Mouse (Mus musculus): Measurements from ENCODE around the gene Gm45062. TPM values are rescaled to one million over a fixed set of nuclear protein-coding genes. Genes with fewer than 3 reads are reported as not detected.

Gene Gm45062
- polyA plus RNA-seq, 1 experiment = 5.8 TPM

GRCm38 (mm10) chr6:8408332-8408731, 149.1 kb downstream of the Gm45062 start:
- Histone ChIP-seq H3K9ac (ENCODE audit: low read depth, poor library complexity, severe bottlenecking) (no peak overlapping the region), H3K27me3 (ENCODE audit: control insufficient read depth, insufficient read depth, low read length, poor library complexity, severe bottlenecking) (no peaks in the 10 kb centered on the region), H3K36me3 (ENCODE audit: control insufficient read depth, insufficient read depth, low read length, poor library complexity, severe bottlenecking) (no peaks in the 10 kb centered on the region), H3K4me3 (ENCODE audit: low read depth, low read length) (no peak overlapping the region), H3K9me3 (replicated peaks; ENCODE audit: control insufficient read depth, insufficient read depth, low read length, poor library complexity, severe bottlenecking) (no peaks in the 10 kb centered on the region), H3K4me1 (ENCODE audit: control insufficient read depth, insufficient read depth, low read length) (no peaks in the 10 kb centered on the region), H3K27ac (ENCODE audit: insufficient read depth, low read length) (no peak overlapping the region)
- no peak for TF ChIP-seq POLR2A (IDR thresholded peaks at IDR 0.05; ENCODE audit: insufficient read depth, low read length)
- TF ChIP-seq EP300 (IDR thresholded peaks at IDR 0.05; ENCODE audit: insufficient read depth, low read depth, low read length) = no peak
- no peak for TF ChIP-seq CTCF (IDR thresholded peaks at IDR 0.05; ENCODE audit: low read depth, low read length)

- no peaks in the 10 kb centered on the region for H3K4me1 ChIP-seq (ENCODE audit: control insufficient read depth, insufficient read depth, low read length)
- no peak overlapping the region for H3K4me3 ChIP-seq (ENCODE audit: low read depth, low read length)
- no peak overlapping the region for H3K27ac ChIP-seq (ENCODE audit: insufficient read depth, low read length)
- no peak overlapping the region for H3K9ac ChIP-seq (ENCODE audit: low read depth, poor library complexity, severe bottlenecking)
- no peaks in the 10 kb centered on the region for H3K27me3 ChIP-seq (ENCODE audit: control insufficient read depth, insufficient read depth, low read length, poor library complexity, severe bottlenecking)
- no peaks in the 10 kb centered on the region for H3K36me3 ChIP-seq (ENCODE audit: control insufficient read depth, insufficient read depth, low read length, poor library complexity, severe bottlenecking)
- TF ChIP-seq EP300 (IDR thresholded peaks at IDR 0.05; ENCODE audit: insufficient read depth, low read depth, low read length) (no peak), CTCF (IDR thresholded peaks at IDR 0.05; ENCODE audit: low read depth, low read length) (no peak), POLR2A (IDR thresholded peaks at IDR 0.05; ENCODE audit: insufficient read depth, low read length) (no peak)
- H3K9me3 ChIP-seq (replicated peaks; ENCODE audit: control insufficient read depth, insufficient read depth, low read length, poor library complexity, severe bottlenecking) = no peaks in the 10 kb centered on the region
Observed at GRCm38 (mm10) chr6:8409865-8410264, 150.6 kb downstream of the Gm45062 start.

- TF ChIP-seq POLR2A (IDR thresholded peaks at IDR 0.05; ENCODE audit: insufficient read depth, low read length) (no peak), CTCF (IDR thresholded peaks at IDR 0.05; ENCODE audit: low read depth, low read length) (no peak), EP300 (IDR thresholded peaks at IDR 0.05; ENCODE audit: insufficient read depth, low read depth, low read length) (no peak)
- Histone ChIP-seq H3K36me3 (ENCODE audit: control insufficient read depth, insufficient read depth, low read length, poor library complexity, severe bottlenecking) (no peaks in the 10 kb centered on the region), H3K27ac (ENCODE audit: insufficient read depth, low read length) (no peak overlapping the region), H3K4me1 (ENCODE audit: control insufficient read depth, insufficient read depth, low read length) (no peaks in the 10 kb centered on the region), H3K9me3 (replicated peaks; ENCODE audit: control insufficient read depth, insufficient read depth, low read length, poor library complexity, severe bottlenecking) (no peaks in the 10 kb centered on the region), H3K27me3 (ENCODE audit: control insufficient read depth, insufficient read depth, low read length, poor library complexity, severe bottlenecking) (no peaks in the 10 kb centered on the region), H3K9ac (ENCODE audit: low read depth, poor library complexity, severe bottlenecking) (no peak overlapping the region), H3K4me3 (ENCODE audit: low read depth, low read length) (no peak overlapping the region)
Observed at GRCm38 (mm10) chr6:8412845-8413598, 153.8 kb downstream of the Gm45062 start.

GRCm38 (mm10) chr6:8414020-8414419, 154.8 kb downstream of the Gm45062 start:
- H3K4me3 ChIP-seq (ENCODE audit: low read depth, low read length) = no peak overlapping the region; the same call in 1 of the 2 replicates
- no peaks in the 10 kb centered on the region for H3K27me3 ChIP-seq (ENCODE audit: control insufficient read depth, insufficient read depth, low read length, poor library complexity, severe bottlenecking)
- H3K36me3 ChIP-seq (ENCODE audit: control insufficient read depth, insufficient read depth, low read length, poor library complexity, severe bottlenecking) = no peaks in the 10 kb centered on the region
- H3K9me3 ChIP-seq (replicated peaks; ENCODE audit: control insufficient read depth, insufficient read depth, low read length, poor library complexity, severe bottlenecking) = no peaks in the 10 kb centered on the region
- no peak overlapping the region for H3K27ac ChIP-seq (ENCODE audit: insufficient read depth, low read length)
- no peaks in the 10 kb centered on the region for H3K4me1 ChIP-seq (ENCODE audit: control insufficient read depth, insufficient read depth, low read length)
- TF ChIP-seq POLR2A (IDR thresholded peaks at IDR 0.05; ENCODE audit: insufficient read depth, low read length) (no peak), CTCF (IDR thresholded peaks at IDR 0.05; ENCODE audit: low read depth, low read length) (no peak)
- no peak overlapping the region for H3K9ac ChIP-seq (ENCODE audit: low read depth, poor library complexity, severe bottlenecking)

GRCm38 (mm10) chr6:8415823-8416222, 156.6 kb downstream of the Gm45062 start:
- Histone ChIP-seq H3K27me3 (ENCODE audit: control insufficient read depth, insufficient read depth, low read length, poor library complexity, severe bottlenecking) (no peaks in the 10 kb centered on the region), H3K36me3 (ENCODE audit: control insufficient read depth, insufficient read depth, low read length, poor library complexity, severe bottlenecking) (no peaks in the 10 kb centered on the region), H3K4me1 (ENCODE audit: control insufficient read depth, insufficient read depth, low read length) (no peaks in the 10 kb centered on the region), H3K27ac (ENCODE audit: insufficient read depth, low read length) (no peak overlapping the region), H3K9ac (ENCODE audit: low read depth, poor library complexity, severe bottlenecking) (no peak overlapping the region), H3K9me3 (replicated peaks; ENCODE audit: control insufficient read depth, insufficient read depth, low read length, poor library complexity, severe bottlenecking) (no peaks in the 10 kb centered on the region), H3K4me3 (ENCODE audit: low read depth, low read length) (no peak overlapping the region)
- TF ChIP-seq EP300 (IDR thresholded peaks at IDR 0.05; ENCODE audit: insufficient read depth, low read depth, low read length) (no peak), POLR2A (IDR thresholded peaks at IDR 0.05; ENCODE audit: insufficient read depth, low read length) (no peak), CTCF (IDR thresholded peaks at IDR 0.05; ENCODE audit: low read depth, low read length) (no peak)

GRCm38 (mm10) chr6:8416802-8417569, 157.7 kb downstream of the Gm45062 start:
- no peak overlapping the region for H3K27ac ChIP-seq (ENCODE audit: insufficient read depth, low read length)
- no peaks in the 10 kb centered on the region for H3K27me3 ChIP-seq (ENCODE audit: control insufficient read depth, insufficient read depth, low read length, poor library complexity, severe bottlenecking)
- TF ChIP-seq CTCF (IDR thresholded peaks at IDR 0.05; ENCODE audit: low read depth, low read length) (no peak), POLR2A (IDR thresholded peaks at IDR 0.05; ENCODE audit: insufficient read depth, low read length) (no peak), EP300 (IDR thresholded peaks at IDR 0.05; ENCODE audit: insufficient read depth, low read depth, low read length) (no peak)

More at GRCm38 (mm10) chr6:8416802-8417569, 157.7 kb downstream of the Gm45062 start:
- Histone ChIP-seq H3K36me3 (ENCODE audit: control insufficient read depth, insufficient read depth, low read length, poor library complexity, severe bottlenecking) (no peaks in the 10 kb centered on the region), H3K4me1 (ENCODE audit: control insufficient read depth, insufficient read depth, low read length) (no peaks in the 10 kb centered on the region), H3K9ac (ENCODE audit: low read depth, poor library complexity, severe bottlenecking) (no peak overlapping the region), H3K9me3 (replicated peaks; ENCODE audit: control insufficient read depth, insufficient read depth, low read length, poor library complexity, severe bottlenecking) (no peaks in the 10 kb centered on the region), H3K4me3 (ENCODE audit: low read depth, low read length) (no peak overlapping the region)

Measured in ES-Bruce4 (cell line).